Mouse (Mus musculus) kidney, adult 2 months (tissue): ENCODE measurements around the gene Myo15b.

Experiments
- CTCF ChIP-seq: fragments of 200-500 bp; conservative IDR thresholded peaks from 2 replicates; pipeline ENCODE4 v1.5.1; 2011; ENCODE audit warnings: low read depth, mild to moderate bottlenecking, control low read depth, low read length, moderate library complexity, mixed read lengths; ENCODE audit not compliant: insufficient read depth, insufficient read length
- POLR2A ChIP-seq: fragments of 200-500 bp; IDR thresholded peaks from one replicate; pipeline ENCODE4 v1.6.1; 2011; ENCODE audit warnings: low read depth, low read length, control low read depth

DNA sequence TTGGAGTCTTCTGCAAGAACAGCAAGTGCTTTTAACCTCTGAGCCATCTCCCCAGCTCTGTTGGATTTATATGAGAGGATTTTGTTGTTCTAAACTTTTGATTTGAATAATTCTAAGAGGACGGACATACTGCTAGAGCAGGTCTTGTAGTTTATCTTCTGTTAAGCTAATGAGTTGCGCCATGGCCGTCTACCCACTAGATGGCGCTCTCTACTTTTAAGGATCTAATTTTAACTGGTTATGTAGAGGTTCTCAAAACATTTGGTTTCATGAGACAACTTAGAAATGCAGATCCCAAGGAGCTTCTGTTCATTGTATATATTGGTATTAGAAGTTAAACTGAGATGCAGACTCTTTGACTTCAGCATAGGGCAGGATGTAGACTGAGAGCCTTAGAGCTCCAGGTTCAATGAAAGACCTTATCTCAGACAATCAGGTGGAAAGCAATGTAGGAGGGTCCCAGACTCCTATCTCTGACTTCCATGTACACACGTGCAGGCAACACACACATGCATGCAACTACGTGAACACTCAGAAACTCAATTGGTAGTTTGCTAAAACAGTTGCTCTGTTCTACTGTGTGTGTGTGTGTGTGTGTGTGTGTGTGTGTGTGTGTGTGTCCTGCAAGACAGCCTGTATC, 81.6 kb downstream of the Myo15b start:
- TF ChIP-seq CTCF (peak; percentile 47), POLR2A (no peak)
